Mouse (Mus musculus) G1E (cell line): ENCODE data around the gene Triobp. TPM values are rescaled to one million over a fixed set of nuclear protein-coding genes. Genes with fewer than 3 reads are reported as not detected.

ENCODE experiments used
- ATAC-seq: 2 replicates; pipeline ENCODE4 v1.8.0; 2016; ENCODE audit warnings: mild to moderate bottlenecking; ENCODE audit not compliant: insufficient number of reproducible peaks, poor library complexity, low FRiP score, severe bottlenecking; ENCODE audit errors: extremely low read depth
- DNase-seq: peaks from one replicate; pipeline ENCODE4 v3.0.0; 2012; ENCODE audit warnings: low spot score
- H3K27me3 ChIP-seq: 2 replicates; pipeline ENCODE4 v1.6.1; 2012; ENCODE audit warnings: mild to moderate bottlenecking, low read length, inconsistent platforms; ENCODE audit not compliant: insufficient read depth
- H3K36me3 ChIP-seq: replicated peaks from 2 replicates; pipeline ENCODE3; 2012; ENCODE audit warnings: mild to moderate bottlenecking, inconsistent platforms
- H3K4me1 ChIP-seq: 2 replicates; pipeline ENCODE4 v1.6.1; 2012; ENCODE audit warnings: low read depth, low read length, inconsistent platforms, mixed read lengths; ENCODE audit not compliant: insufficient read depth
- H3K4me3 ChIP-seq: 2 replicates; pipeline ENCODE4 v1.5.1; 2012; ENCODE audit warnings: low read depth, mild to moderate bottlenecking, inconsistent platforms, low read length, moderate library complexity, mixed read lengths
- H3K9me3 ChIP-seq: replicated peaks from 2 replicates; pipeline ENCODE4 v1.6.1; 2012; ENCODE audit warnings: inconsistent platforms
- CTCF ChIP-seq: IDR thresholded peaks from 2 replicates; pipeline ENCODE4 v1.5.1; 2012; ENCODE audit warnings: low read depth, low read length, inconsistent platforms, mixed read lengths
- GATA1 ChIP-seq: IDR thresholded peaks from 2 replicates; pipeline ENCODE4 v1.6.1; 2012; ENCODE audit warnings: borderline replicate concordance, low read length, inconsistent platforms, mixed read lengths
- GATA2 ChIP-seq: IDR thresholded peaks from 2 replicates; pipeline ENCODE4 v1.6.1; 2012; ENCODE audit warnings: low read depth, low read length, inconsistent platforms, borderline replicate concordance
- POLR2AphosphoS5 ChIP-seq: IDR thresholded peaks from 2 replicates; pipeline ENCODE4 v1.6.1; 2012; ENCODE audit warnings: low read depth, low read length, inconsistent platforms; ENCODE audit not compliant: insufficient replicate concordance
- TAL1 ChIP-seq: conservative IDR thresholded peaks from 2 replicates; pipeline ENCODE4 v1.6.1; 2012; ENCODE audit warnings: low read depth, low read length, inconsistent platforms, mixed read lengths
- polyA plus RNA-seq: library from polyadenylated mRNA; stranded (reverse); fragments of >175 nt; gene quantifications from 2 replicates; pipeline ENCODE4 v1.2.3, GENCODE M21; 2012
- total RNA-seq, 2 experiments: library from RNA; stranded (forward) in 1 of 2; stranded (reverse) in 1 of 2; fragments of 200-1000 nt in 1 of 2; fragments of >200 nt in 1 of 2; fragmentation: Nextera tagmentation in 1 of 2; gene quantifications; 2 replicates each; pipeline ENCODE4 v1.2.3; 2014 to 2017

Triobp gene
- total and polyA plus RNA-seq, 3 experiments: 24.4 to 67.0 (median 42.5) TPM

DNA sequence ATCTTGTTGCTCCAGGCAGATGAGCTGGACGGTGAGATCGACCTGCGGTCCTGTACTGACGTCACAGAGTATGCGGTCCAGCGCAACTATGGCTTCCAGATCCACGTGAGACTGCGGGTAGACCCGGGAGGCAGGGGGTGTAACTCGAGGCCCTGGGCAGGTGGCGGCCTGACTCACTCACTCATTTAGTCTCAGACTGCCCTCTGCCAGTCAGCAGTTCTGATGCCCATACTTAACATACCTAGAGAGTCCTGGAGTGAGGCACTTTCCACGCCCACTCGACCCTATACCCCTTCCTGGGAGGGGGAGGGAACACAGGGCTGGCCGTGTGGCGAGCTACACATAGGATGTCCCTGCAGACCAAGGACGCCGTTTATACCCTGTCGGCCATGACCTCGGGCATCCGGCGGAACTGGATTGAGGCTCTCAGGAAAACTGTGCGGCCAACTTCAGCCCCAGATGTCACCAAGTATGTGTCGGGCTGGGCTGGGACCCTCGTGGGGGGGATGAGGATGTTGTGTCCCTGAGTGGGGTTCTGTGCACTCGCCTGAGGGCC lies 43.5 kb downstream of the Triobp start:
- ATAC-seq (no peak), DNase-seq (no peak)
- peaks cover 100% of the 10 kb centered on the region for H3K36me3 ChIP-seq
- no peaks in the 10 kb centered on the region for H3K27me3 ChIP-seq
- peaks cover 5% of the 10 kb centered on the region; the same call in 1 of the 2 replicates for H3K4me1 ChIP-seq
- TF ChIP-seq GATA1 (no peak), TAL1 (no peak), GATA2 (no peak), CTCF (no peak), POLR2AphosphoS5 (no peak)
- H3K9me3 ChIP-seq: no peaks in the 10 kb centered on the region
- 0 out of 2 replicates have a peak overlapping the region, but pooled peaks have one; percentile 1 for H3K4me3 ChIP-seq

DNA sequence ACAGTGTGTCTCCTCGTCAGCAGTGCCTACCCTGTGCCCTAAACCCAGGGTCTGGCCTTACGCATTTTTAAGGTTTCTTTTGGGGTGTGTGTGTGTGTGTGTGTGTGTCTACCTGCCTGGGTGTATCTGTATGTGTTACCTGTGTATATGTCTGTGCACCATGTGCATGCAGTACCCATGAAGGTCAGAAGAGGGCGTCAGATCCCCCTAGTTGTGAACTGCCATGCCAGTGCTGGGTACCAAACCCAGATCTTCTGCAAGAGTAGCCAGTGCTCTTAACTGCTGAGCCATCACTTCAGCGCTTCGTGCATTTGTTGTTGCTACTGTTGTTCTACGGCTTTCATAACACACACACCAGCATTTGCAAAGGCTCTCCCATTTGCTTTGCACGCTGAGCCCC lies 44.7 kb downstream of the Triobp start:
- no peaks in the 10 kb centered on the region for H3K27me3 ChIP-seq
- peaks cover 3% of the 10 kb centered on the region; the same call in 1 of the 2 replicates for H3K4me1 ChIP-seq
- no peak for TF ChIP-seq TAL1
- no peak for TF ChIP-seq GATA2
- TF ChIP-seq GATA1: no peak
- no peak for TF ChIP-seq POLR2AphosphoS5
- H3K36me3 ChIP-seq: peaks cover 98% of the 10 kb centered on the region
- no peak overlapping the region for H3K4me3 ChIP-seq
- no peaks in the 10 kb centered on the region for H3K9me3 ChIP-seq
- DNase-seq (no peak), ATAC-seq (no peak)

- peaks cover 96% of the 10 kb centered on the region for H3K36me3 ChIP-seq
- TF ChIP-seq CTCF: no peak
- no peak for TF ChIP-seq POLR2AphosphoS5
- no peak for TF ChIP-seq GATA1
- no peak for TF ChIP-seq GATA2
- no peak for TF ChIP-seq TAL1
- no peaks in the 10 kb centered on the region for H3K27me3 ChIP-seq
Observed at GRCm38 (mm10) chr15:78992925-78993324, 45.4 kb downstream of the Triobp start.

DNA sequence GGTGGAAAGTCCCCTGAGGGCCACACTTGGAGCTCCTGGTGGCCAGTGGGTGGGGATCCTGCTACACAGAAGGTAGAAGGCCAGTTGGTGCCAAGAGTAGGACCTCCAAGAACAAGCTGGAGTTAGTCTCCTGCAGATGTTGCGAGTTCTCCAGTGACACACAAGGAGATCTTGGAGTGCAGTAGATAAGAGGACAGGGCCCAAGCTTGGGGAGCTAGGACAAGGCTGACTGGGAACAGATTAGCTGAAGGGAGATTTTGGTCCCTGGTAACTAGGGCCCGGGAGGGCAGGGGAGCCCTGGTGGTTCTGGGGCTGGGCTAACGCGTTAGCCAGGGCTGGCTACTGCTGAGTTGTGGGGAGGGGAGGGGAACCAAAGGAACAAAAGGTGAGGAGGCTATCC lies 48.4 kb downstream of the Triobp start:
- ATAC-seq (no peak), DNase-seq (no peak)
- no peak overlapping the region for H3K4me3 ChIP-seq
- no peaks in the 10 kb centered on the region for H3K9me3 ChIP-seq
- no peaks in the 10 kb centered on the region for H3K27me3 ChIP-seq
- no peaks in the 10 kb centered on the region; the same call in 1 of the 2 replicates for H3K4me1 ChIP-seq
- TF ChIP-seq GATA1 (no peak), TAL1 (no peak), CTCF (no peak), GATA2 (no peak), POLR2AphosphoS5 (no peak)
- H3K36me3 ChIP-seq: peaks cover 95% of the 10 kb centered on the region

More at GRCm38 (mm10) chr15:78992925-78993324, 45.4 kb downstream of the Triobp start:
- ATAC-seq (no peak), DNase-seq (no peak)
- Histone ChIP-seq H3K4me3 (no peak overlapping the region), H3K9me3 (no peaks in the 10 kb centered on the region), H3K4me1 (peaks cover 3% of the 10 kb centered on the region; the same call in 1 of the 2 replicates)

- Histone ChIP-seq H3K36me3 (peaks cover 95% of the 10 kb centered on the region), H3K9me3 (no peaks in the 10 kb centered on the region), H3K27me3 (no peaks in the 10 kb centered on the region), H3K4me3 (no peak overlapping the region), H3K4me1 (no peaks in the 10 kb centered on the region; the same call in 1 of the 2 replicates)
- DNase-seq (no peak), ATAC-seq (no peak)
- TF ChIP-seq POLR2AphosphoS5: no peak
- TF ChIP-seq GATA2: no peak
- TF ChIP-seq GATA1: no peak
- TF ChIP-seq TAL1: no peak
- TF ChIP-seq CTCF: no peak
Observed at GRCm38 (mm10) chr15:78996663-78997062, 49.1 kb downstream of the Triobp start.

DNA sequence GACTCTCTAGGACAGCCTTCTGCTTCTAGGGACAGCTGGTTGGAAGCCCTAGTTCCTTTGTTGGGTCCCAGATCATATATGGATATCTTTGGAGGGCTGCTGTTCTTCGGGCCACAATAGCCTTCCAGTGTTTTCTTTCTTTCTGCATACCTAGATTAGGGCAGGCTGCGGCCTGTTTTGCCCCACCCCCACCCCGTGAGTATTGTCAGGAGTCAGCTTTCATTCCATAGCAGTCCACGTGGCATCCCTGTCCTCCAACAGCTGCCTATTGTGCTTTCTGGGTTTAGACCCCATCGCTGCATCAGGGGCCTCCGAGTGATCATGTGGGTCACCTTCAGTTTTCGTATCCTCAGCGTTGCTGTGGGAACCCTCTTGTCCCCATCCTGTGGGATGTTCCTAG lies 50.8 kb downstream of the Triobp start:
- no peak for DNase-seq
- TF ChIP-seq GATA2: no peak
- TF ChIP-seq CTCF: no peak
- no peak for TF ChIP-seq POLR2AphosphoS5
- no peak for TF ChIP-seq TAL1
- no peak for TF ChIP-seq GATA1
- Histone ChIP-seq H3K4me1 (no peaks in the 10 kb centered on the region; the same call in 1 of the 2 replicates), H3K9me3 (no peaks in the 10 kb centered on the region), H3K36me3 (peaks cover 95% of the 10 kb centered on the region), H3K4me3 (no peak overlapping the region), H3K27me3 (no peaks in the 10 kb centered on the region)
- no peak for ATAC-seq
